Mouse (Mus musculus) right cerebral cortex, postnatal 36 days (tissue): ENCODE measurements around the gene Zfp637.
"Not testable (repeated sequence)": the region's sequence is repeated elsewhere in the genome, so short reads cannot be mapped to it uniquely, and the experiment has no call there.

Experiments used
- DNase-seq, 2 experiments: peaks; one replicate each; pipeline ENCODE4 v3.0.0; 2022; ENCODE audit warnings: low spot score in 2 of 2, mixed read lengths in 1 of 2

The Zfp637 gene

DNA sequence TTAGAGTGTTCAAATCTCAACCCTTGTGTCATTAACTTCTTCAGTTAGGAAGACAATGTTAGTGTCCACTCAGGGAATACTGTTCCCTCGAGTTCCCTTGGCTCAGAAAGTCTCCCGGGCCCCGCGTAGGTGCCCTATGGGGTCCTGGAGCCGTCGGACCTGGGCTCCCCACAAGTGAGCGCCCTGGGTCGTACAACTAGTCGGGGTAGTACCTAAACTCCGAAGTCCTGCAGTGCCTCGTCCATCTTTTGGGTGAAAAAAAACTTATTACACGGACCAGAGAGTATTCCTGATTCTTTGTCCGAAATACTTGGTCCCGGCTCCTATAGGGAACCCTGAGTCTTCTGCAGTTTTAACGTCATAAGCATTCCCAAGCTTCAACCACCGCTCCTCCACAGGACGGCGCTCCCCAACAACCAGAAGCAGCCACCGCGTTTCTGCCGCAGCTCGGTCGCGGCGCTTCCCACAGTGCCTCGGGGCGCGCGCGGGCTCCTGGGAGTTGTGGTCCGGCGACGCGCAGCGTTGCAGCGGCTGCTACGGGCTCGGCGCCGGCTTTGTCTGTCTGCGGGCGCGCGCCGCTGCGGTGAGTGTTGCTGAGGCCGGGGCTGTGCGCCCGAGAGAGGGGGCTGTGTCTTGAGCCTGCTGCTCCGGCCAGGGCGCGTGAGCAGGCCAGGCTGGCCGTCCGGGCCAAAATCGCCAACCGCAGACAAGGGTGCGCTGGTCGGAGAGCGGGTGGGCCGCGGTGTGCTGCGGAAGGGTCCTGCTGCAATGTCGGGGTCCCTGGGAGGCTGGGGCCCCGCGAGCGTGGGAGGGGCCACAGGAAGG lies at the start of gene Zfp637:
TSS of gene Zfp637 (plus strand) at position 495 of the 825 bp plus-strand sequence.
- DNase-seq, result peak; percentile 93

DNA sequence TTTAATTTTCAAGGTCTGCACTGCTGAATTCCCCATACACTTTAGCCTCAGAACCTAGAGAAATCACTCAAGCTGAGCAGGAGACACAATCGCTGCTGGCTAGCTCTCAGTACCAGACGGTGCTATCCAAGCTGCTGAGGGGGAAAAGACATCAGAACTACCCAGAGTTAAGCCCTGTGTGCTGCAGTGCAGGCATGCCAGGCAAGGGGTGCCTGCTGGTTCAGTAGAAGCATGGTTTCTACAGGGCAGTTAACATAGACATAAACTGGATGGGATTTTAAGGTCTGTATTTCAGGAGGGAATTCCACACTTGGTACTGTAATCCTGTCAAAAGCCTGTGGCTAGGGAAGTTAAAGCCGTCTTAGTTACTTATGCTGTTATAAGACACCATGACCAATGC lies 45.7 kb upstream of the Zfp637 start:
- DNase-seq, result no peak

DNA sequence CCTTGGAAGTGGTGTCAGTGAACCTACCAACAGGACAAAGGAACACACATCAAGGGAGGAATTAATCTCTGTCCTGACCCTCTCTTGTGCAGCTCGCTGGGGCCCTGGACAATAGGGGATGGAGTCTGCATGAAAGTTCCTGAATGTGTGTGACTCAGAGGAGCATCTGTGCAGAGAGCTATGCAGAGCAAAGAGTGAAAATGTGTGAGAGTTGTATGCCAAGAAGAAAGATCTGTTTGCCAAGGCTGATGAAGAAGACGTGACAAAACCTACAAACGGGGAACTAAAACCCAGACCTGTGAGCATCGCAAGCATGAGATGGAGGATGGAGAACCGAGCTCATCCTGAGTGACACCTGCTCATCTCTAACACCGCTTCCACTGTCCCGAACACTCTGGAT lies 40.2 kb upstream of the Zfp637 start:
- DNase-seq, result peak in 1 of 2 experiments; percentile 41

GRCm38 (mm10) chr6:117801801-117802200 lies 39.2 kb upstream of the Zfp637 start:
- DNase-seq, result no peak

- DNase-seq, result no peak
Measured at GRCm38 (mm10) chr6:117807756-117808155, 33.2 kb upstream of the Zfp637 start.

GRCm38 (mm10) chr6:117809816-117810215 lies 31.2 kb upstream of the Zfp637 start:
- no peak for DNase-seq

DNA sequence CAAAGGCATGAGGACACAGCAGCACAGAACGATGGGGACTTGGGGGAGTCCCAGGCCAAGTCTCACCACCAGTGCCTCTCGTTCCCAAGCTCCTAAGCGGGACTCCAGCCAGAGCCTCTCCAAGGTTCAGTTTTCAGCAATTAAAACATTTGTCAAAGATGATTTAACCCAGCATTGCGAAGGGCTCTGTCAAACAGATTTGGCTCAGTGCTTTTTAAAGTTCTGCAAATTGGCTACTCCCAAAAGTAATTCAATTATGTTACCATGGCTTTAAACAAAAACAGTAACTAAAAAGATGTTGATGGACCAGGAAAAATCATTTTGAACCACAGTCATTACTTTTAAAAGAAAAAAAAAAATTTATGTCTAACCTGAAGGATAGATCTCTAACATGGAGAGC lies 30.3 kb upstream of the Zfp637 start:
- DNase-seq, result no peak

DNA sequence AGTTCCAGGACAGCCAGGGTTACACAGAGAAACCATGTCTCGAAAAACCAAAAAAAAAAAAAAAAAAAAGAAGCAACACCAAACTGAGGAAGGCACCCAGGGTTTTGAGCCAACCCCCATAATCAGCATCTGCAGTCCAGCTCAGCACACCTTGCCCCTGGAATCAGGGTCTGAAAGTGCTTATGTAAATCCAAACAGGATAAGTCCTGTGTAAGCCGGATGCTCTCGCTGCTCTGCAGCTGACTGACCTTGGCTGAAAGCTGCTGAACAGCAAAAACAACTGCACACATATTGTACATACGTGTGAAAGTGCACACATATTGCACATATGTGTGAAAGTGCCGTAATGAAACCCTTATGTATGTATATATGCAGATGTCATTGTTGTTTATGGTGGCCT lies 29.7 kb upstream of the Zfp637 start:
- DNase-seq, result no peak

DNA sequence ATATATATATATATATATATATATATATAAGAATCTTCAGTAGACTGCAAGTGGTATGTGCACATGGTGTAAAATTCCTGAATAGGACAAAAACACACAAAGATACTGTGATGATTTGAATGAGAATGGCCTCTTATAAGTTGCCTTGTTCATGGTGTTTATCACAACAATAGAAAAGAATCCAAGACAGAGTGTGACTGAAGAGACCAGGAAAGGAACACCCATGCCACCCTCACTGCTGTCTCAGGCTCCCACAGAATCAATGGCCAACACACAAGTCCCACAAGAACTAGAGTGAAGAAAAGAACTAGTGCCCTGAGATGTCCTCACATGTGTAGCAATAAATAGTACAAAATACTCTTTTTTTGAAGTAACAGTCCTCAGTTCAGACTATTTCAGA lies 26.3 kb upstream of the Zfp637 start:
- no peak for DNase-seq

- no peak for DNase-seq
Measured at GRCm38 (mm10) chr6:117817108-117817541, 23.9 kb upstream of the Zfp637 start.

DNA sequence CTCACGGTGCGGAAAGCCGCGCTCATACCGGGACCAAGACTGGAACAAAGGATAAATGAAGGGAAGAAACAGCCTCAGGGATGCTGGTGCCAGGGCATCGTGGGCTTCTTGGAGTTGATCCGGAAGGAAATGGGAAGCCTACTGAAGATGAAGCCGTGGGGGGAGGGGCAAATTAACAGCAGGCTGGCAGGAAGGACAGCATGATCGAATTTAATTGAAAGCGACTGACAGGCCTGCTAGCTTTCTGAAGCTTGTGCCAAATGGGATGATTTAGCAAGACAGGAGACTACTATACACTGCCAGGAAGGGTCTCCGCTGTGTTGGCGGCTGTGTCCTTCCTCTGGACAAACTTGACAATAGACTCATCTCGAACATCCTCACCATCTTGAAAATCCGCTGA lies 20.7 kb upstream of the Zfp637 start:
- DNase-seq, result no peak

DNA sequence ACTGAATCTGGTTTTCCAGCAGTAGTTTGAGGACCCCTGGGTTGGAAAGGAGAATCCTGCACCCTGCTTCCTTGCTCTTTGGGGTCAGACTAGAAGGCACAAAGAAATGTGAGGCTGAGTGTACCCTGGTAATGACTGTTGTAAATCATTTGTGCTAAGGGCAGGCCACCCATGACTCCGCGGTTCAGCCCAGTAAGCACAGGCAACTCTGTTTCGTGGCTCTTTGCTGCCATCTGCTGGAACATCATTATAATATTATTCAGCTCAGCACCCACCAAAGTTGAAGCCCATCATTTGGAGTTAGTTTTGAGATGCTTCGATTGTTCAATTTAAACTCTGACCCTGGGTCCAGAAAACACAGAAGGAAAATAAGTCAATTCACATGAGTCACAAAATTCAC lies 15.6 kb upstream of the Zfp637 start:
- no peak for DNase-seq

GRCm38 (mm10) chr6:117828273-117828672 lies 12.7 kb upstream of the Zfp637 start:
- DNase-seq, result peak in 1 of 2 experiments; percentile 13

GRCm38 (mm10) chr6:117841511-117841955 lies 553 bp downstream of the Zfp637 start:
- no peak for DNase-seq

- DNase-seq, result no peak
Measured at GRCm38 (mm10) chr6:117844597-117844996, 3.6 kb downstream of the Zfp637 start.

- DNase-seq, result not testable (repeated sequence)
Measured at GRCm38 (mm10) chr6:117846671-117847070, 5.7 kb downstream of the Zfp637 start.

DNA sequence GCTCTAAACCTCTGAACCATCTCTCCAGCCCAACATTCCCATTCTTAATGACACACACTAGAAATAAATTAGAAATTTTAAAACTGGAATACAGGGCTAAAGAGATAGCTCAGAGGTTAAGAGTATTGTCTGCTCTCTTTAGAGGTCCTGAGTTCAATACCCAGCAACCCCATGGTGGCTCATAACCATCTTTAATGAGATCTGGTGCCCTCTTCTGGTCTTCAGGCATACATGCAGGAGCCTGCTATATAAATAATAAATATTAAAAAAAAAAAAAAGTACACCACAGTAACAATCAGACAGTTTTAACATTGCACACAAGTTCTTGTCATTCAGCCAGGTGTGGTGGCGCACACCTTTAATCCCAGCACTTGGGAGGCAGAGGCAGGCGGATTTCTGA lies 6.8 kb downstream of the Zfp637 start:
- no peak for DNase-seq

- DNase-seq, result no peak
Measured at GRCm38 (mm10) chr6:117848577-117848976, 7.6 kb downstream of the Zfp637 start.

DNA sequence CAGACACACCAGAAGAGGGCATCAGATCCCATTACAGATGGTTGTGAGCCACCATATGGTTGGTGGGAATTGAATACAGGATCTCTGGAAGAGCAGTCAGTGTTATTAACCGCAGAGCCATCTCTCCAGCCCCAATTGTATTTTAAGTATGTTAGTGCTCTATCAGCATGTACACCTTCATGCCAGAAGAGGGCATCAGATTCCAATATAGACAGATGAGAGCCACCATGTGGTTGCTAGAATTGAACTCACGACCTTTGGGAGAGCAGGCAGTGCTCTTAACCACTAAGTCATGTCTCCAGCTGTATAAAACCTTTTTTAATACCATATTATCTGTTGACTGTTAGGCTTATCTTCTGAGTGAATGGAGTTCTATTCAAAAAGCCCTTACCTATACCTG lies 10.8 kb downstream of the Zfp637 start:
- no peak for DNase-seq

DNA sequence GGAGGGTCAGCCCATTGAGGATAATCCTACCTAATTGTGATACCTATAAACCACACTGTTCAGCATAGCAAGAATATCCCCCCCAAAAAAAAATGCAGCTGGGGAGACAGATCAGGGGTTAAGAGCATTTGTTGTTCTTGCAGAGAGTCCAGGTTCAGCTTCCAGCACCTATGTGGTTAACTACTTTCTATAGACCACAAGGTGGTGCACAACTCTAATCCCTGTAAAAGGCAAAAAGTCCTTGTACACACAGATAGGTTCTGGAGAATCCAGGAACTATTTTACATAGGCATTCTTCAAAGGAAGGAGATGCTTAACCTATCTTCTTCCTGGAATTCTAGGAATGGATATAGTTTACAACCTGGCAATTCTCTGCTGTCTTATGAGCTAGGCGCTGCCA lies 17.0 kb downstream of the Zfp637 start:
- DNase-seq, result no peak

DNA sequence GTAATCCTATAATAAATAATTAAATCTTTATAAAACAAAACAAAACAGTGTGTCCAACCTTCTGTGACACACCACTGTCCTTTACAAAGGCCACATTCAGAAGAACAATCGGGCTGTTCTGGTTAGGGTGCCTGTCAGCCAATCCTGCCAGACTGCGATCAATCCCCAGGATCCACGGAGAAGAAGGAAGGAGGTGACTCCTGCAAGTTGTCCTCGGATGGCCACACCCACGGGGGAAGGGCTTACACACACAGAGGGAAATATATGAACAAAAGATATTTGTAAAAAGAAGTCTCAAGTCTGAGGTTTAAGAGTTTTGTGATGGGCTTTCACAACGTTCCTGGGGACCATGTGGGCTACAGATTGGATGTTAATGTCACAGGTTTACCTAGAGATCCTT lies 20.9 kb downstream of the Zfp637 start, which contains the start of gene Zfp239:
TSS of gene Zfp239 (plus strand) at position 253 of the 400 bp plus-strand sequence.
- DNase-seq, result no peak

- DNase-seq, result no peak
Measured at GRCm38 (mm10) chr6:117862465-117862864, 21.5 kb downstream of the Zfp637 start.

- DNase-seq, result peak; percentile 59 to 72
Measured at GRCm38 (mm10) chr6:117862899-117863620, 22.1 kb downstream of the Zfp637 start.
